Mouse (Mus musculus): ENCODE results near the gene Hcar1.
A peak's percentile ranks its signal among the peaks of the same experiment; 100 is the strongest.

Gene Hcar1

GRCm38 (mm10) chr5:123879928-123880327 lies at the start of gene Hcar1:
Gene Hcar1 (minus strand): TSS chr5:123880020.
- no peak for DNase-seq (ENCODE audit: low spot score)

- DNase-seq (ENCODE audit: low spot score), result no peak
Measured at GRCm38 (mm10) chr5:123927118-123927517, 47.3 kb upstream of the Hcar1 start, which contains the start of gene Gm43518. Gene Gm43518 (plus strand): TSS chr5:123927418.

- no peak for DNase-seq (ENCODE audit: low spot score)
Measured at GRCm38 (mm10) chr5:123922112-123922511, 42.3 kb upstream of the Hcar1 start.

GRCm38 (mm10) chr5:123914852-123915251 lies 35.0 kb upstream of the Hcar1 start:
- no peak for DNase-seq (ENCODE audit: low spot score)

GRCm38 (mm10) chr5:123907631-123907977 lies 27.8 kb upstream of the Hcar1 start:
- DNase-seq (ENCODE audit: low spot score), result no peak

GRCm38 (mm10) chr5:123906976-123907630 lies 27.3 kb upstream of the Hcar1 start, which contains the start of gene Denr:
Gene Denr (plus strand): TSS chr5:123907175.
- DNase-seq (ENCODE audit: low spot score), result peak; percentile 99

GRCm38 (mm10) chr5:123906146-123906975 lies 26.5 kb upstream of the Hcar1 start:
- DNase-seq (ENCODE audit: low spot score), result no peak

- no peak for DNase-seq (ENCODE audit: low spot score)
Measured at GRCm38 (mm10) chr5:123904059-123904672, 24.3 kb upstream of the Hcar1 start.

- no peak for DNase-seq (ENCODE audit: low spot score)
Measured at GRCm38 (mm10) chr5:123897352-123897751, 17.5 kb upstream of the Hcar1 start.

GRCm38 (mm10) chr5:123896395-123896794 lies 16.6 kb upstream of the Hcar1 start:
- DNase-seq (ENCODE audit: low spot score), result no peak

- no peak for DNase-seq (ENCODE audit: low spot score)
Measured at GRCm38 (mm10) chr5:123893520-123893919, 13.7 kb upstream of the Hcar1 start.

GRCm38 (mm10) chr5:123891669-123892068 lies 11.8 kb upstream of the Hcar1 start:
- no peak for DNase-seq (ENCODE audit: low spot score)

GRCm38 (mm10) chr5:123890987-123891386 lies 11.2 kb upstream of the Hcar1 start:
- DNase-seq (ENCODE audit: low spot score), result no peak

GRCm38 (mm10) chr5:123890312-123890711 lies 10.5 kb upstream of the Hcar1 start:
- DNase-seq (ENCODE audit: low spot score), result no peak

- no peak for DNase-seq (ENCODE audit: low spot score)
Measured at GRCm38 (mm10) chr5:123886365-123886764, 6.5 kb upstream of the Hcar1 start.

GRCm38 (mm10) chr5:123884332-123884731 lies 4.5 kb upstream of the Hcar1 start:
- DNase-seq (ENCODE audit: low spot score), result no peak

GRCm38 (mm10) chr5:123883891-123884290 lies 4.1 kb upstream of the Hcar1 start:
- DNase-seq (ENCODE audit: low spot score), result no peak

- DNase-seq (ENCODE audit: low spot score), result no peak
Measured at GRCm38 (mm10) chr5:123880778-123881177, 958 bp upstream of the Hcar1 start.

GRCm38 (mm10) chr5:123878056-123878455 lies 1.8 kb downstream of the Hcar1 start:
- DNase-seq (ENCODE audit: low spot score), result no peak

GRCm38 (mm10) chr5:123874177-123874576 lies 5.6 kb downstream of the Hcar1 start:
- no peak for DNase-seq (ENCODE audit: low spot score)

- DNase-seq (ENCODE audit: low spot score), result no peak
Measured at GRCm38 (mm10) chr5:123869615-123870014, 10.2 kb downstream of the Hcar1 start.

- no peak for DNase-seq (ENCODE audit: low spot score)
Measured at GRCm38 (mm10) chr5:123866457-123866856, 13.4 kb downstream of the Hcar1 start.

GRCm38 (mm10) chr5:123865365-123865764 lies 14.5 kb downstream of the Hcar1 start, which contains the start of gene Hcar2:
Gene Hcar2 (minus strand): TSS chr5:123865499.
- DNase-seq (ENCODE audit: low spot score), result peak; percentile 43

Data from lung, postnatal 25 days (tissue).